13 mouse cellular contexts compared by ENCODE assay signal in the genomic region with DNA sequence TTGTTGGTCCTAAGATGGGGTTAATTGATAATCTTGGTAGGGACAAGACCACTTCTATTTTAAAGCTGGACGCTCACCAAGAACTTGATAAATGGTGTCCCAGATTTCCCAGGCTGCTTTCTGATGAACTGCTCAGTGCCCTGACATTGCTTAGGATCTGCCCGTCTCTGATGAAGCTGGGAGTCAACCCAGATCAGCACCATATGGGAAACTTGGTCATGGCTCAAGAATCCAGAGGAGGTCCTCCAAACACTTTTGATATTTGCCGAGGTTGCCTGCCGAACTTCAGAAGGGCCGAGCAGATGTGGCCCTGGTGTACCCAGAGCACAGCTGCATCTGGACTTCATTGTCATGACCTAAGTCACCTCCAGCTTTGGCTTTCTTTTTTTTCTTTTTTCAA. TPM values are rescaled to one million over a fixed set of nuclear protein-coding genes. Genes with fewer than 3 reads are reported as not detected.
DNase-seq lines count a peak whose midpoint lies in the region; ATAC-seq lines count a peak whose summit lies in the region.
"Had no signal": no experiment of that assay in that cellular context is flagged by ENCODE, and none has a peak within 500 bp of the region (broad histone marks: within the 10 kb centered on the region; RNA-seq: fewer than 3 reads in every experiment).

No protein-coding gene starts in this region.

- H3K27me3 ChIP-seq in lung, embryonic 15.5 days: no peaks in the 10 kb centered on the region
- no peaks in the 10 kb centered on the region for H3K27me3 ChIP-seq in intestine, embryonic 16.5 days (replicated peaks; ENCODE audit: control insufficient read depth, insufficient read depth, low read length)
- H3K27me3 ChIP-seq in embryonic facial prominence, embryonic 10.5 days (replicated peaks; ENCODE audit: low read depth, poor library complexity, severe bottlenecking): no peaks in the 10 kb centered on the region
- H3K27me3 ChIP-seq in midbrain, embryonic 16.5 days (ENCODE audit: control insufficient read depth, insufficient read depth, low read depth, low read length): no peaks in the 10 kb centered on the region

- peak; percentile 35; the same call in 1 of the 2 replicates for ATAC-seq in lung, embryonic 15.5 days (ENCODE audit: borderline replicate concordance, extremely low read depth, low FRiP score, low TSS enrichment)
- peak; percentile 46 for ATAC-seq in intestine, embryonic 16.5 days
- no peak for ATAC-seq in midbrain, embryonic 16.5 days

- H3K4me1 ChIP-seq in lung, embryonic 15.5 days: peaks cover 40% of the 10 kb centered on the region
- peaks cover 35% of the 10 kb centered on the region for H3K4me1 ChIP-seq in intestine, embryonic 16.5 days (ENCODE audit: control insufficient read depth, insufficient read depth, low read length)
- H3K4me1 ChIP-seq in embryonic facial prominence, embryonic 10.5 days: peaks cover 15% of the 10 kb centered on the region
- no peaks in the 10 kb centered on the region; the same call in 1 of the 2 replicates for H3K4me1 ChIP-seq in midbrain, embryonic 16.5 days (ENCODE audit: control insufficient read depth, insufficient read depth, low read length)

- H3K36me3 ChIP-seq in lung, embryonic 15.5 days: no peaks in the 10 kb centered on the region
- no peaks in the 10 kb centered on the region for H3K36me3 ChIP-seq in intestine, embryonic 16.5 days (ENCODE audit: control insufficient read depth, insufficient read depth, low read length)
- no peaks in the 10 kb centered on the region for H3K36me3 ChIP-seq in embryonic facial prominence, embryonic 10.5 days (replicated peaks)
- no peaks in the 10 kb centered on the region for H3K36me3 ChIP-seq in midbrain, embryonic 16.5 days (ENCODE audit: control insufficient read depth, insufficient read depth, low read length)

- H3K4me3 ChIP-seq in lung, embryonic 15.5 days: no peak overlapping the region
- H3K4me3 ChIP-seq in intestine, embryonic 16.5 days (ENCODE audit: low read length): no peak overlapping the region
- no peak overlapping the region for H3K4me3 ChIP-seq in embryonic facial prominence, embryonic 10.5 days
- H3K4me3 ChIP-seq in midbrain, embryonic 16.5 days (ENCODE audit: low read depth, low read length): no peak overlapping the region

- H3K9me3 ChIP-seq in lung, embryonic 15.5 days: no peaks in the 10 kb centered on the region
- no peaks in the 10 kb centered on the region for H3K9me3 ChIP-seq in intestine, embryonic 16.5 days (ENCODE audit: control insufficient read depth, low read length)
- H3K9me3 ChIP-seq in embryonic facial prominence, embryonic 10.5 days: no peaks in the 10 kb centered on the region
- H3K9me3 ChIP-seq in midbrain, embryonic 16.5 days (replicated peaks; ENCODE audit: control insufficient read depth, low read length, poor library complexity, severe bottlenecking): no peaks in the 10 kb centered on the region

- H3K4me2 ChIP-seq in lung, embryonic 15.5 days: no peak overlapping the region
- H3K4me2 ChIP-seq in intestine, embryonic 16.5 days (ENCODE audit: low read depth, low read length): no peak overlapping the region
- H3K4me2 ChIP-seq in midbrain, embryonic 16.5 days (ENCODE audit: low read length): no peak overlapping the region

- H3K27ac ChIP-seq in lung, embryonic 15.5 days: peak overlapping the region; percentile 69
- peak overlapping the region; percentile 83 for H3K27ac ChIP-seq in intestine, embryonic 16.5 days (ENCODE audit: low read length)
- no peak overlapping the region for H3K27ac ChIP-seq in embryonic facial prominence, embryonic 10.5 days (replicated peaks)
- no peak overlapping the region for H3K27ac ChIP-seq in midbrain, embryonic 16.5 days (ENCODE audit: low read length)

- 34% methylated on average over 5 of the region's 5 CpGs for whole genome bisulfite sequencing in lung, embryonic 15.5 days
- 64% methylated on average over 5 of the region's 5 CpGs for WGBS in intestine, embryonic 16.5 days
- WGBS in embryonic facial prominence, embryonic 10.5 days: 69% methylated on average over 5 of the region's 5 CpGs
- 81% methylated on average over 5 of the region's 5 CpGs for WGBS in midbrain, embryonic 16.5 days

- H3K9ac ChIP-seq in lung, embryonic 15.5 days: no peak overlapping the region
- H3K9ac ChIP-seq in intestine, embryonic 16.5 days (ENCODE audit: low read depth, low read length): no peak overlapping the region
- no peak overlapping the region for H3K9ac ChIP-seq in midbrain, embryonic 16.5 days (ENCODE audit: low read depth, low read length)

- DNase-seq in heart, adult 18-20 months: peak; percentile 45 to 55
- DNase-seq in heart, postnatal 4 days: no peak
- no peak for DNase-seq in lung, adult 18-20 months
- no peak for DNase-seq in right cerebral cortex, postnatal 10 days (ENCODE audit: low spot score in 2 of 2)
- DNase-seq in embryonic facial prominence, embryonic 10.5 days (ENCODE audit: low spot score): no peak
- DNase-seq: B cell, adult 2 months; gastrocnemius, postnatal 14 days; kidney, adult 11 months; liver; thymus, adult 2 months had no signal

RNA-seq across cellular contexts. Expression of a gene that starts 51.4 kb away (rescaled TPM):
- 100 to 1,000 TPM; 247 to 266 TPM for total RNA-seq in heart, adult 18-20 months (2021)
- total RNA-seq in heart, postnatal 4 days (2021): 100 to 1,000 TPM; 254 to 273 TPM
- polyA plus RNA-seq in lung, embryonic 15.5 days (2015; fragmentation: Nextera tagmentation; extraction: Ambion mirVana): 66.0 and 70.0 TPM in 2 replicates
- 94.9 and 96.5 TPM in 2 replicates for polyA plus RNA-seq in intestine, embryonic 16.5 days (2015; fragmentation: Nextera tagmentation; extraction: Ambion mirVana)
- 6.4 and 7.8 TPM in 2 replicates for polyA plus RNA-seq in embryonic facial prominence, embryonic 10.5 days (2016; fragmentation: Nextera tagmentation; extraction: Ambion mirVana)
- 7.0 and 7.1 TPM in 2 replicates for polyA plus RNA-seq in midbrain, embryonic 16.5 days (2015; fragmentation: Nextera tagmentation; extraction: Ambion mirVana)

Comparison
In these comparisons a context has a peak if more than half of its experiments do, and no peak if none do; other contexts are left out.
1. DNase-seq: peak in heart, adult 18-20 months (2 of 2); none in heart, postnatal 4 days (single experiment), lung, adult 18-20 months (0 of 2), right cerebral cortex, postnatal 10 days (0 of 2) and embryonic facial prominence, embryonic 10.5 days (single experiment).
2. H3K27ac ChIP-seq: peak in lung, embryonic 15.5 days (single experiment) and intestine, embryonic 16.5 days (single experiment); none in embryonic facial prominence, embryonic 10.5 days (single experiment) and midbrain, embryonic 16.5 days (single experiment).